Mouse (Mus musculus) cerebellum, adult 2 months (tissue): ENCODE measurements around the gene Cdkl4.

ENCODE experiments used
- CTCF ChIP-seq: fragments of 200-500 bp; IDR thresholded peaks from 2 replicates; pipeline ENCODE4 v1.5.1; 2011; ENCODE audit warnings: low read depth, mild to moderate bottlenecking, control low read depth, low read length, moderate library complexity, borderline replicate concordance; ENCODE audit not compliant: insufficient read depth
- POLR2A ChIP-seq: fragments of 200-500 bp; IDR thresholded peaks from 2 replicates; pipeline ENCODE4 v1.6.1; 2011; ENCODE audit warnings: low read length, control low read depth, borderline replicate concordance; ENCODE audit not compliant: insufficient read depth

DNA sequence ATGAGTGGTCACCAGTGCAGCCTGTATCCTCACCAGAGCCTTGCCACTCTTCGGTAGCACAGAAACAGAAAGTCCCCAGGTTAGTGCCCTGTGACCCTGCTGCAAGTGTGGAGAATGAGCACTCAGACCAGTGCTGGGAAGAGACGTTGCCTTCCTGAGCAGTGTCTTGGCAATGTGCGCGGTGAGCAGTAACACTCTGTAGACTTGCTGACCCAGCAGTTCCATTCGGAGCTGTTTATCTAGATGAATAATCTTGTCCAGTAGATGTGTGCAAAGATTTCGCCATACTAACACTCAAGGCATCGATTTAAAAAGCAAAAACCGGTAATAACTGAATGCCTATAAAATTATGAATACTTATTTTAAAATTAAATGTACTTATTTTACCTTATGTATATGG lies 57.1 kb downstream of the Cdkl4 start:
- TF ChIP-seq POLR2A = no peak
- TF ChIP-seq CTCF = no peak
